Mouse (Mus musculus) testis, adult 2 months (tissue): ENCODE measurements around the gene Ifnlr1. TPM values are rescaled to one million over a fixed set of nuclear protein-coding genes. Genes with fewer than 3 reads are reported as not detected.
A peak's percentile ranks its signal among the peaks of the same experiment; 100 is the strongest.
"Not testable (repeated sequence)": the region's sequence is repeated elsewhere in the genome, so short reads cannot be mapped to it uniquely, and the experiment has no call there.

Source experiments
- H3K27ac ChIP-seq: fragments of 200-500 bp; 2 replicates; pipeline ENCODE4 v1.5.1; 2012; ENCODE audit warnings: low read depth, low read length; ENCODE audit not compliant: control insufficient read depth, insufficient read depth
- H3K27me3 ChIP-seq: fragments of 200-500 bp; 2 replicates; pipeline ENCODE4 v1.6.1; 2012; ENCODE audit warnings: mild to moderate bottlenecking, low read length, moderate library complexity; ENCODE audit not compliant: control insufficient read depth, insufficient read depth
- H3K36me3 ChIP-seq: fragments of 200-500 bp; 2 replicates; pipeline ENCODE4 v1.6.1; 2012; ENCODE audit warnings: mild to moderate bottlenecking, low read length; ENCODE audit not compliant: control insufficient read depth, insufficient read depth
- H3K4me1 ChIP-seq: fragments of 200-500 bp; 2 replicates; pipeline ENCODE4 v1.6.1; 2012; ENCODE audit warnings: low read length; ENCODE audit not compliant: control insufficient read depth, insufficient read depth
- H3K4me3 ChIP-seq: fragments of 200-500 bp; 2 replicates; pipeline ENCODE4 v1.5.1; 2012; ENCODE audit warnings: low read depth, mild to moderate bottlenecking, low read length, moderate library complexity, mixed read lengths; ENCODE audit not compliant: control insufficient read depth
- CTCF ChIP-seq: fragments of 200-500 bp; IDR thresholded peaks from 2 replicates; pipeline ENCODE4 v1.5.1; 2012; ENCODE audit warnings: low read depth, mild to moderate bottlenecking, inconsistent platforms, low read length, moderate library complexity; ENCODE audit not compliant: control insufficient read depth, insufficient read depth, insufficient replicate concordance
- POLR2A ChIP-seq: fragments of 200-500 bp; IDR thresholded peaks from 2 replicates; pipeline ENCODE4 v1.6.1; 2012; ENCODE audit warnings: low read depth, mild to moderate bottlenecking, inconsistent platforms, low read length, moderate library complexity; ENCODE audit not compliant: control insufficient read depth
- polyA plus RNA-seq: library from polyadenylated mRNA; depleted of rRNA; stranded (reverse); fragments of >200 nt; gene quantifications from 2 replicates; pipeline ENCODE4 v1.2.3, GENCODE M21; 2012

The Ifnlr1 gene
- polyA plus RNA-seq, 1 experiment = 0.43 TPM

DNA sequence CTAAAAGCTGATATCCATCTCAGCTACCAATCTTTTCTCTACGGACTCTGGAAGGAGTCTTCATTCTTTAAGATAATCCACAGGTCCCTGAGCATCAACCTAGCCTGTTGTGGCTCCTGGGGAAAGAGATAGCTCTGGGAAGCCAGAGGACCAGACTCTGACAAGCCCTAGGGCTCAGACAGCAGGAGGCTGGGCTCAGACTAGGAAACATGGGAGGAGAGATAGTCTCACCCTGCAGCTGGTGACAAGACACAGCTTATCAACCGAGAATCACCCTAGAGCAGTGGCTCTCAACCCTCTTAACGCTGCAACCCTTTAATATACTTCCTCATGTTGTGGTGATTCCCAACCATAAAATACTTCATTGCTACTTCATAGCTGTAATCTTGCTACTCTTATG, 24.3 kb downstream of the Ifnlr1 start:
- Histone ChIP-seq H3K4me1 (no peaks in the 10 kb centered on the region), H3K36me3 (no peaks in the 10 kb centered on the region), H3K27ac (no peak overlapping the region), H3K27me3 (no peaks in the 10 kb centered on the region), H3K4me3 (no peak overlapping the region)
- TF ChIP-seq CTCF (no peak), POLR2A (no peak)

DNA sequence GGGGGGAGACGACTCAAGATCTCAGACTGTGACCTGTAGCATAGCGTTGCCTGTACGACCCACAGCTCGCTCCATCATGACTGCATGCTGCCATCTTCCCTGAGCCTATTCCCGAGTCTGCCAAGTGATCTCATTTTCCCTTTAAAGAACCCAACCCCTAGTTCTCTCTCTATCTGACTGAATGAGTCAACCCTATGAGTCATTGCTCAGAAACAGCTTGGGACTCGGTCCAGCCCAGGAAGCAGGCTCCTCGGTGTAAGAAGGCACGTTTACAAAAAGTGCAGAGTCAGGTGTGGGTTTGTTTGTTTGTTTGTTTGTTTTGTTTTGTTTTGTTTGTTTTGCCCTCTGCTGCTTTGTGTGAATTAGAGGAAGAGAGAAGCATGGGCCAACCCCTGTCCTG, 28.7 kb downstream of the Ifnlr1 start:
- Histone ChIP-seq H3K4me3 (no peak overlapping the region), H3K4me1 (no peaks in the 10 kb centered on the region), H3K27ac (no peak overlapping the region), H3K36me3 (no peaks in the 10 kb centered on the region), H3K27me3 (no peaks in the 10 kb centered on the region)
- TF ChIP-seq POLR2A (no peak), CTCF (no peak)

DNA sequence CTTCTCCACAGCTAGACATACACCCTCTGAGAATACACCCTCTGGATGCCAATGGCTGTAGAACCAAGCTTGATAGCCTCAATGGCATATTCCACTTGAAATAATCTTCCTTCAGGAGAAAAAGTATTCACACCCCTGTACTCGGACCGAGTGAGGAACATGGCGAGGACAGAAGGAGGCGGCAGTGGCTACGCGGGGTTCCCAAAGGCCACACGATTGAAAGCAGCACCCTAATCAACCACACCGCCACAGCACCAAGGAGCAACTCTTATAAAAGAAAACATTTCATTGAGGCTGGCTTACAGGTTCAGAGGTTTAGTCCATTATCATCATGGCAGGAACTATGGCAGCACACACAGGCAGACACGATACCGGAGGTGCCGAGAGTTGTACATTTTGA, 30.4 kb downstream of the Ifnlr1 start:
- H3K4me3 ChIP-seq, H3K27me3 ChIP-seq, H3K4me1 ChIP-seq, H3K36me3 ChIP-seq, H3K27ac ChIP-seq: not testable (repeated sequence)

DNA sequence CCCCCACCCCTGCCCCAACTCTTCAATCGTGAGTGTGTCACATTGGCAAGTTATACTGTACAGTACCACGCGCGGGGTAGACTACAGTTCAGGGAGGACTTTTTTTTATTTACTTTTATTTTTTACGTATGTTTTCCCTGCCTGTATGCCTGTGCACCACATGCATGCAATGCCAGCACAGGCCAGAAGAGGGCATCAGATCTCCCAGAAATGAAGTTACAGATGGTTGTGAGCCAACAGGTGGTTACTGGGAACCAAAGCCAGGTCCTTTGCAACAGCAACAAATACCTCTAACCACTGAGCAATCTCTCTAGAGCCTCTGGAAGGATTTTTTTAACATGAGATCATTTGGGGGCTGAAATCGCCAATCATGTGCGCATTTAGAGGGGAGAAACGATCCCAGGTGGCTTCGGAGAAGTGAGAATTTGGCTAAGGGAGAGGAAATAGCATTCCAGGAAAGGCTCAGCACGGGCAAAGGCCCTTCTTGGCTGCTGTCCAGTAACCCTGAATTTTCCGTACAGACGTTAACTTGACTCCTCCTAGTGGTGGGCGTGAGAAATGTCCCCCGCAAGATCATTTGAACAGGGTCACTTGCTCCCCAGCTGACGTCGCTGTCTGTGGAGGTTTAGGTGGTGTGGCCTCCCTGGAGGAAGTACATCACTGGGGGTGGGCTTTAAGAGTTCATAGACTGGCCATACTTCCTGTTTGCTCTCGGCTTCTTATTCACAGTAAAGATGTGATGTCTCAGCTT, 36.6 kb downstream of the Ifnlr1 start:
- peak; percentile 71; the same call in 1 of the 2 replicates for TF ChIP-seq CTCF
- no peak for TF ChIP-seq POLR2A
- H3K4me3 ChIP-seq = no peak overlapping the region
- H3K36me3 ChIP-seq = no peaks in the 10 kb centered on the region
- H3K27ac ChIP-seq = no peak overlapping the region
- H3K27me3 ChIP-seq = no peaks in the 10 kb centered on the region; the same call in 1 of the 2 replicates
- H3K4me1 ChIP-seq = peaks cover 13% of the 10 kb centered on the region

DNA sequence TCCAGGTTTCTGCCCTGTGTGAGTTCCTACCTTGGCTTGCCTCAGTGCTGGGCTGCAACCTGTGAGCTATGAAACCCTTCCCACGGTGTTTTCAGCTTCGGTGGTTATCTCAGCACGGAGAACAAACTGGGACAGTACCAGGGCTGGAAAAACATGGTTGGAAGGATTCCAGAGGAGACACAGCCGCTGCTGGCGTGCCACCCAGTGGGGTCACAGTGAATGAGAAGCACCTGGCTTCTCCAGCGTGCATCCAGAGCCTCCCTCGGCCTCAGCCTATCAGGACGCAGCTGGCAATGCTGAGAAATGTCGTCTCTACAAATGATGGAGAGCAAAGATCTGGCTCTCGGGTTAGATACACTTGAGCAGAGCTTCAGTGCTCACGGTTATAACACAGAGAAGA, 40.3 kb downstream of the Ifnlr1 start:
- TF ChIP-seq CTCF (no peak), POLR2A (no peak)
- H3K36me3 ChIP-seq = no peaks in the 10 kb centered on the region

DNA sequence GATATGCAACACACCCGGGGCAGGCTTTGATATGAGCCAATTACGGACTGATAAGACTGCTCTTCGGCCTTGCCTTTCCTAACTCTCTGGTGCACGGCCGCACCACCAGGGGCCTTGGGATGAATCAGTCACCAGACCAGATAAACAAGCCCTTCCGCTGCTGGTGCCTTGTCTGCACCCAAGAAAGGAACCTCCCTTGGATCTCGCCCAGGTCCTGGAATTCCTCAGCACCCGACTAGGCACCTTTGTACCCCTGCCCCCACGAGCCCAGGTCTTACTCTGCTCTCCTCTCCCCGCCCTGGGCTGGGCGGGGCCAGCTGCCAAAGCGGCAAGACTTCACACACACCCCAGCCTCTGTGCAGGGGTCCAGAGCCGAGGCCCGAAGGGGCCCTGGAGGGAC, 41.7 kb downstream of the Ifnlr1 start, which contains the start of gene Il22ra1:
Gene Il22ra1, plus strand, starts transcription at position 356 of the 400 bp plus-strand sequence.
- no peaks in the 10 kb centered on the region; the same call in 1 of the 2 replicates for H3K27me3 ChIP-seq
- H3K27ac ChIP-seq = no peak within 1 kb of the TSS
- peaks cover 17% of the 10 kb centered on the region for H3K4me1 ChIP-seq
- no peaks in the 10 kb centered on the region for H3K36me3 ChIP-seq
- TF ChIP-seq CTCF (no peak), POLR2A (no peak)
- no peak within 1 kb of the TSS for H3K4me3 ChIP-seq

More for the DNA sequence above, 40.3 kb downstream of the Ifnlr1 start:
- no peaks in the 10 kb centered on the region; the same call in 1 of the 2 replicates for H3K27me3 ChIP-seq
- H3K27ac ChIP-seq = no peak overlapping the region
- peaks cover 17% of the 10 kb centered on the region for H3K4me1 ChIP-seq
- H3K4me3 ChIP-seq = no peak overlapping the region

DNA sequence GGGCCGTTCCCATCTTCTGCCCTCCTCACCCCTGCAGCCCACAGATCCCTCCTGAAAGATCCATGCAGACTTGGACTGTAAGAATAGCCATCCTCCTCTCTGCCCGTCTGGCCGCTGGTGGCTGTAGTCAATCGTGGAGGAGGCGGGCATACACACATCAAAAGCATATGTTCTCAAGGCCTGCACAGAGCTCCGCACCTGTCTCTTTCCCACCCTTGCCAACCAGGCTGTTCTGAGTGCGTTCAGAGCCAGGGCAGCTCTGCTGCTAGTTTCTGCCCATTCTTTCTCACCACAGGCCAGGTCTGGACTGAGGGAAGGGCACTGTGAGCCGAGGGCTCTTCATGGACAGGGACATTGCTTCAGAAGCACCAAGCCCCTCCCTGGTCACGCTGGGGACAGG, 44.1 kb downstream of the Ifnlr1 start:
- TF ChIP-seq POLR2A (no peak), CTCF (no peak)
- H3K4me1 ChIP-seq = peaks cover 17% of the 10 kb centered on the region
- H3K4me3 ChIP-seq = no peak overlapping the region

DNA sequence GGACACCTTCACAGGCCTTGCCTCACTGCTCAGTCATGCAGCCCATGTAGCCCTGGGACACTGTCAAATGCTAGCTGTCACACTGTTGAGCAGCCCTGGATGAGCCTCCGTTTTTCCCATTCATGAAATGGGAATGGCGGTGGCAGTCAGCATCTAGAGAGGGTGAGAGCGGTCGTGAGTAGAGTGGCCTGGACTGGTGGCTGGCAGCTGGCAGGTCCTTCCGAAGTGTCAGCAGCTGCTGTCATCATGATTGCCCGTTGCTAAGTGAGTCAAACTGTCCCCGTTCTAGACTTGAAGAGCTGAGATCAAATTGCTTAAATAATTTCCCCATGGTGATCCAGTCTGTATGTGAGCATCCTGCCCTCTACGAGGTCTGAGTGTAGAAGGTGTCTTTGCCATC, 44.9 kb downstream of the Ifnlr1 start:
- Histone ChIP-seq H3K27me3 (no peaks in the 10 kb centered on the region; the same call in 1 of the 2 replicates), H3K36me3 (no peaks in the 10 kb centered on the region), H3K27ac (no peak overlapping the region), H3K4me3 (no peak overlapping the region), H3K4me1 (peaks cover 17% of the 10 kb centered on the region)
- TF ChIP-seq CTCF = no peak

More for the DNA sequence above, 44.1 kb downstream of the Ifnlr1 start:
- no peaks in the 10 kb centered on the region for H3K36me3 ChIP-seq
- H3K27me3 ChIP-seq = no peaks in the 10 kb centered on the region; the same call in 1 of the 2 replicates
- H3K27ac ChIP-seq = no peak overlapping the region
